In the genomic region with DNA sequence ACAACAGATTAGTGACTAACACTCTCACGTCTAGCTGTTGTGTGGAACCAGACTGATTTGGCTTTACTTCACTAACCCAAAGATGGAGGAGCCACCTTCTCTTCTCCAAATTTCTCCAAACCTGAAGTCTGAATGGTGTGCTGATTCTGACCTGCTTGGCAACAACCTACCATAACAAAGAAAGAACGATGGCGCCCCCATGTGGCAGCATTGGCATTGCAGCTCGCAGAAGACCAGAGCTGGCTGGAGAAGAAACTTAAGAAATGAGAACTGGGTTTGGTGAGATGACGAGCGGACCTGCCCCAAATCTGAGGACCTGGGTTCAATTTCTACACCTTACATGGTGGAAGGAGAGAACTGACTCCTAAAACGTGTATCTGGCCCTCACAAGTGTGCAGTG, we compare ENCODE assay signal across 7 mouse cellular contexts. TPM values are rescaled to one million over a fixed set of nuclear protein-coding genes. Genes with fewer than 3 reads are reported as not detected.
DNase-seq lines count a peak whose midpoint lies in the region; TF ChIP-seq lines count a peak whose summit lies in the region.

No protein-coding gene starts in this region.

- TF ChIP-seq EP300 in ES-Bruce4 (IDR thresholded peaks at IDR 0.05; ENCODE audit: insufficient read depth, low read depth, low read length): no peak

- H3K36me3 ChIP-seq in C2C12 (ENCODE audit: control insufficient read depth, insufficient read depth) (peaks cover 13% of the 10 kb centered on the region), ES-Bruce4 (ENCODE audit: control insufficient read depth, insufficient read depth, low read length, poor library complexity, severe bottlenecking) (no peaks in the 10 kb centered on the region)

- peak; percentile 45 for DNase-seq in c-Kit-positive CD71-positive TER-119-positive erythroid progenitor cells, embryonic 14.5 days (ENCODE audit: low spot score)
- DNase-seq in frontal cortex, postnatal 25 days (ENCODE audit: low spot score in 2 of 2): peak; percentile 87 to 94
- peak; percentile 78 for DNase-seq in layer of hippocampus, adult 9-10 months (ENCODE audit: low spot score)
- DNase-seq in lung, postnatal 36 days: peak; percentile 85
- DNase-seq in spleen, postnatal 10 days (ENCODE audit: low spot score in 2 of 2): peak; percentile 59 to 83

- no peaks in the 10 kb centered on the region for H3K9me3 ChIP-seq in ES-Bruce4 (replicated peaks; ENCODE audit: control insufficient read depth, insufficient read depth, low read length, poor library complexity, severe bottlenecking)

- no peak overlapping the region for H3ac ChIP-seq in C2C12 (ENCODE audit: control insufficient read depth, insufficient read length, low read depth)

- H3K27me3 ChIP-seq in C2C12 (ENCODE audit: control insufficient read depth, insufficient read depth, insufficient read length): no peaks in the 10 kb centered on the region
- H3K27me3 ChIP-seq in ES-Bruce4 (ENCODE audit: control insufficient read depth, insufficient read depth, low read length, poor library complexity, severe bottlenecking): no peaks in the 10 kb centered on the region

- TF ChIP-seq CTCF in C2C12 (IDR thresholded peaks at IDR 0.05; ENCODE audit: control insufficient read depth, insufficient read depth, insufficient read length) (peak; percentile 21), ES-Bruce4 (IDR thresholded peaks at IDR 0.05; ENCODE audit: low read depth, low read length) (peak; percentile 74)

- H3K4me1 ChIP-seq in ES-Bruce4 (ENCODE audit: control insufficient read depth, insufficient read depth, low read length): peaks cover 4% of the 10 kb centered on the region

- H3K79me3 ChIP-seq in C2C12 (ENCODE audit: low read depth): no peaks in the 10 kb centered on the region

- H3K27ac ChIP-seq in ES-Bruce4 (ENCODE audit: insufficient read depth, low read length): no peak overlapping the region

- no peak overlapping the region for H3K9ac ChIP-seq in ES-Bruce4 (ENCODE audit: low read depth, poor library complexity, severe bottlenecking)

- H3K79me2 ChIP-seq in C2C12 (ENCODE audit: control insufficient read depth, insufficient read depth): no peaks in the 10 kb centered on the region

- TF ChIP-seq POLR2A in ES-Bruce4 (IDR thresholded peaks at IDR 0.05; ENCODE audit: insufficient read depth, low read length): no peak

- no peak overlapping the region for H3K4me3 ChIP-seq in C2C12 (ENCODE audit: insufficient read depth, poor library complexity, severe bottlenecking)
- H3K4me3 ChIP-seq in ES-Bruce4 (ENCODE audit: low read depth, low read length): no peak overlapping the region

TF ChIP-seq in C2C12, 6 proteins besides CTCF, POLR2A, EP300 and RAD21:
- TF ChIP-seq USF1 (IDR thresholded peaks at IDR 0.05; ENCODE audit: low read depth) (no peak), MYOD1 (IDR thresholded peaks at IDR 0.05; ENCODE audit: control insufficient read depth, insufficient read length, low read depth) (no peak), FOSL1 (IDR thresholded peaks at IDR 0.05; ENCODE audit: insufficient read depth, low read length, poor library complexity, severe bottlenecking) (no peak), MAX (IDR thresholded peaks at IDR 0.05) (no peak), MYOG (IDR thresholded peaks at IDR 0.05; ENCODE audit: control insufficient read depth, extremely low read depth, insufficient read length) (no peak), CEBPB (IDR thresholded peaks at IDR 0.05; ENCODE audit: low read depth) (no peak)

RNA-seq across cellular contexts. Expression of a gene that starts 45.3 kb away (rescaled TPM):
- polyA plus RNA-seq in C2C12 (2012; fragmentation: generic; extraction: Trizol) (112 TPM), ES-Bruce4 (2011; ENCODE audit: insufficient read depth, insufficient read length, low read depth, missing spikeins) (545 and 634 TPM in 2 replicates)
